Mouse (Mus musculus): ENCODE measurements at regions not wholly inside any gene's neighbourhood (a gene's known extent, or its start where the extent isn't known, plus 50 kb on each side); places are given as distances from the start of the nearest gene placed in this dataset.

DNA sequence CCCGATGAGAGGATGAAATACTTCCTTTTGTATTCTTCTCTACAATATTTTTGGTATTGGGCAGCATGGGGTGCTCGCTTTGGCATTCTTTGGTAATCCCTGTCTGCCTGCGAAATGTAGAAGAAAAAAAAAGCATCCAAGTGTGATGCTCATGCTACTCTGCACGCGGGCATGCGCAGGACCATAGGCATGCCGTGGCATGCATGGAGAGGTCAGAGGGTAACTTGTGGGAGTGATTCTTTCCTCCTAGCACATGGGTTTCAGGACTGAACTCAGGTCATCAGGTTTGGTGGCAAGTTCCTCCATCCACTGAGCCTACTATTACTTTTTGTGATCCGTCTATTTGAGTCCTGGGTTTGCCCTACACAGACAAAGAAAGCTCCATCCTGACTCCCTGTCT, 74.3 kb downstream of the Gm525 start:
- DNase-seq (ENCODE audit: low spot score), result no peak

GRCm38 (mm10) chr11:89145281-89145945, 71.8 kb downstream of the Gm525 start:
- no peak for DNase-seq (ENCODE audit: low spot score)

- no peak for DNase-seq (ENCODE audit: low spot score)
These were observed 69.0 kb downstream of the Gm525 start for GRCm38 (mm10) chr11:89142527-89143154.
